Mouse (Mus musculus) gastrocnemius, postnatal 10 days (tissue): ENCODE data around the gene Tcf7l2. TPM values are rescaled to one million over a fixed set of nuclear protein-coding genes. Genes with fewer than 3 reads are reported as not detected.

Source experiments
- DNase-seq: peaks from one replicate; pipeline ENCODE4 v3.0.0; 2021; ENCODE audit warnings: mixed read lengths
- total RNA-seq, 2 experiments: library from RNA; stranded (reverse); gene quantifications; 2 replicates each; pipeline ENCODE4 v1.2.3; 2021

Tcf7l2 gene
- total RNA-seq, 2 experiments from 2014 or later, result 18.2 to 27.3 TPM

DNA sequence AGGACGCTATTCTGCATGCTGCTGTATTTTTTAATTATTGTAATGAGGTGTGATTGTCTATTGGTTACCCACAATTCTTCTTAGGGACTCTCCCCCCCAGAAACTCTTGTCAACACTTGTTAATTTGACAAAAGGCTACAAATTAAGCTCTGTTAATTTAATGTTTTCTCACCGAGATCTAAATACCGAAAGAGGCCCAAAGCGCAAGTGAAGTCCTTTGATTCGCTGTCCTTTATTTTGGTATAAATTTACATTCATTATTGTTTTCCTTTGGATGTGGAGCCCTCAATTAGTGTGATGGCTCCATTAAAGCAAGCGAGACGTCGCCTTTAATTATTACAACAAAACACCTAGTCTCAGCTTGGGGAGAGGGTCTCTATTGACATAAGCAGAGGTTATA is 170.3 kb downstream of the Tcf7l2 start:
- no peak for DNase-seq

DNA sequence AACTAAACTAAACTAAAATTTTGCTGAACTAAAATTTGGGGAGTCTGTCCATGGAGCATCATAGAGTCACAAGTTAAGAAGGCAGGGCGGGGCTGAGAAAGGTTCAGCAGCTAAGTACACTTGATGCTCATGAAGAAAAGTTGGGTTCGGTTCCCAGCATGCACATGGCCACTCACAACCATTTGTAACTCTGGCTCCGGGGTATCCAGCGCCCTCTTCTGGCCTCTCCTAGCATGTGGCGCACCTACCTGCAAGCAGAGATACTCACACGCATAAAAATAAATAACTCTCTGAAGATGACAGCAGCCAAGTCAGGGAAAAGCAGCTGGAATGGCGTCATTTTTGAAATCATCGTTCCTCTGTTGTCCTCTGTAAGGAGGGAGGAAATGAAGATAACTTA is 171.2 kb downstream of the Tcf7l2 start:
- DNase-seq, result no peak

DNA sequence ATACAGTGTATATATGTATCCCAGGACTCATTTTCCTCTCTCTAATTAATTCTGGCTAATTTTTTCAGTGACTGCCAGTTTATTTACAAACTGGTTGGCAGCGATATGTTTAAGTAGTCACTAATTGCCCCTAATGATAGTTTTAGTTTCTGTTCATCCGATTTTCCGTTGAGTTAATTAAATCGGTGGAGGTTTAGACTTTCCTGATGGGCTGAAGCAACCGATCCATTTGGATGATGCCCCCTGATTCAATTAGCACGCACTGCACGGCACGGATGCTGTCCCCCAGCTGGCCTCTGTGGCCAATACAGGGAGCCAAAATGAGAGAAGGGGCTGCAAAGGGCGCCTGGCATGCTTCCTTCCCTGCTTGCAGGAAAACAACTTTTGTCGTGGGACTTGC is 172.0 kb downstream of the Tcf7l2 start:
- DNase-seq, result no peak

DNA sequence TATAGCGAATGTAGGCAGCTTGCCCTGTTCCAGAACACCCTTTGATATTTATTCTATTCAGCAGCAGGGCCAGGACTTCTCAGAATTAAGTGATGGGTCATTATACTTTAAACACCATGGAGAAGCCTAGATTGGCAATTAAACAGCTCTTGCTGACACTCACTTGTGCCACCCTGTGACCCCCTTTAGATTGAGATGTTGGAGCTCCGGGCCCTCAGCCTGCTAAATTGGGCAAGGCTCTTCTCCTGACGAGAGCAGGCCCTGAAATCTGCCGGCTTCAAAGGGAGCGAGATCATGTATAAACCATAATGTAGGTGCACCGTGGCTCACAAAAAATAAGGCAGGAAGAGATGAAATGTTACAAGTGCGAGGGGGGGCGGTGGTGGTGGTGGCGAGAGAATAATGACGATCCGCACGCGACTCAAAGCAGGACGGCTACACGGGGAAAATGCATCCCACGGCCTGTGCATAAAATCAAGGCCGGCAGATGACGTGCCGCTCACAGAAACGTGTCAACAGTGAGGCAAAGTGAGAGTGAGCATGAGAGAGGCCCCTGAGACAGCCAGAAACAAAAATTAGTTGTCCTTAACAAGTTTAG is 173.1 kb downstream of the Tcf7l2 start:
- no peak for DNase-seq

DNA sequence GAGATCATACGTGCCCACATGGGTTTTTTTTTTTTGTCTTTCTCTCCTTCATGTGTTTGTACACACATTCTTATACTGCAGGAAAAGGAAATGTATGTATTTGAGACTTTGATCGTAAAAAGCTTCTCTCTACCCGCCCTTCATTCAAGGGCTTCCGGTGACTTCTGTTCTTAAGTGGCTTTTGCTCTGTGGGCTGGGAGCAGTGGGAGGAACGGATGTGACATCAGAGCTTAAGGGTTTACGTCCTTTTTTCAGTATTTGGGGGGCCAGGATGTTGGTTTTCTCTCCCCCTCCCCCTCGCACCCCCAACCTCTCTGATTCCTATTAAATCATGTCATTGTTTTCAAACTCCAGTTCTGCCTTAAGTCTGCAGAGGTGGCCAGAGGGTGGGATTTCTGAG is 173.9 kb downstream of the Tcf7l2 start:
- DNase-seq, result no peak

DNA sequence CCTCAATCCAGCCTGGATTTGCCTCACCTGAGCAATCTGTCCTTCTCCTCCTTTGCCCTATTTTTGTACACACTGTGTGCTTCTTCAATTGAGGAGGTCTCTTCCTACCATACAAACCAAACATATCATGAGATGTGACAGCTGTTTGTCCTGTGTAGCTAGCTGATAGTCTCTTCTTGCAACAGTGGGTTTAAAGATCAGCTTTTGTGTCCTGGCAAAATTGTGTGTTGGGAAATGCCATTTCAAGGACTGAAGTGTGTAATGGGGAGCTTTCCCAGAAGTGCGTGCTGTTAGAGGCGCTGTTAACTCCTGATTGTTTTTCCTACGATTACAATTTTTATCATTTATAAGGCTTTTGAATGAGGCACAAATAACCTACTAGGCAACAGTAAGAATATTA is 174.6 kb downstream of the Tcf7l2 start:
- no peak for DNase-seq

DNA sequence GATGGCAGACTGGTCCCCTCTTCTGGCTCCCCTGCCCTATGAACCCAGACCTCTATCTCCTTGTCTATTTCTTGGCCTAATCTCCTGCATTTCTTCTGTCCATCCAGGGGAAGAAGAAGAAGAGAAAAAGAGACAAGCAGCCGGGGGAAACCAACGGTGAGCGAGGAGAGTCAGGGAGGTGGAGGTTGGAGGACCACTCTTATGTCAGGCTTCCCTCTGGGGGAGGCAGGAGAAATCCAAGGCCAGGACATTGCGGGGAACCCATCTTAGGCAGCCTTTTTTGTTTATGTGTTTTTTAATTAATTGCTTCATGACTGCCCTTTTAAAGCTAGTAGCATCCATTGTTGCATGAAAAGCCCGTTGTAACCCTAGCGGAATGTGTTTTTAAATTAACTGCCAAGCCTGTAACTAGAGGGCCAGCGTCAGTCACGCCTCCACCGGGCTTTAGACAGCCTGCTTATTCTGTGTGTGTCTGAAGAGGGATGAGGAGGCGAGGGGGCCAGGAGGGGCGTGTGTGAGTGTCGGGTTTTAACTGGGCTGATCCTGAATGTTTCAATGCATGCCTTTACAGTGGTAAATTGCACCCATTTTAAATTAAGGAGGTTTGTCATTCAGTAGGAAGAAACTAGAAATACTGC is 182.3 kb downstream of the Tcf7l2 start:
- no peak for DNase-seq

DNA sequence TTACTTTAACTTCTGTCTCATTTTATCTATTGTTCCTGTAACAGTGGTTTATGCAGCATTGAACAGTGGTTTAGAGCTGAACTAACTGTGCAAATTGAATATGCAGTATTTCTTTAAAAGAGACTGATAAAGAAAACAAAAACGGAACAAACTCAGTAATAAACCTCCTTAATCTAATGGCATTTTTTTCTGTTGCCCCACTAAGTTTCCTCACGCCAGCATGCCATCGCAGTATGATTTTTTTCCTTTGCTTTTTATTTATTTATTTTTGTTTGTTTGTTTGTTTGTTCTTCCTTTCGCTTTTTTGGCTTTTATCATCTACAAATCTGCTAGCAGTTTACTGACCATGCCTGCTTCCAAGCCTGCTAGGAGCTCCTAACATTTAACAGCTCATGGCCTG is 183.2 kb downstream of the Tcf7l2 start:
- no peak for DNase-seq

DNA sequence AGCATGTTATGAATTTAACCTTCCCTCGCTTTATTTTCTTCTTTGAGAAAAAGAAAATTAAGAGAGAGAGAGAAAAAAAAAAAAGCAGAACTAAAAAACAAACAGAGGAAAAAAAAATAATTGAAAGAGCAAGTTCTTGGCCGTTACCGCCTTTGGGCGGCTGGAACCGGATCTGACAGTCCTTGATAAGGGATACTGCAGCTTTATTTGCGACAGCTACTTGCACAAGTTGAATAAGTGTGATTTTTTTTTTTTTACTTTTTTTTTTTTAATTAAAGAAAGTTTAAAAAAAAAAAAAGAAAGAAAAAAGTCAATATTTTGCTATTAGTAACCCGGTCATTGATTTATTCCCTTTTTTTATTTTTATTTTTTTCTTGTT is 183.8 kb downstream of the Tcf7l2 start:
- DNase-seq, result no peak

DNA sequence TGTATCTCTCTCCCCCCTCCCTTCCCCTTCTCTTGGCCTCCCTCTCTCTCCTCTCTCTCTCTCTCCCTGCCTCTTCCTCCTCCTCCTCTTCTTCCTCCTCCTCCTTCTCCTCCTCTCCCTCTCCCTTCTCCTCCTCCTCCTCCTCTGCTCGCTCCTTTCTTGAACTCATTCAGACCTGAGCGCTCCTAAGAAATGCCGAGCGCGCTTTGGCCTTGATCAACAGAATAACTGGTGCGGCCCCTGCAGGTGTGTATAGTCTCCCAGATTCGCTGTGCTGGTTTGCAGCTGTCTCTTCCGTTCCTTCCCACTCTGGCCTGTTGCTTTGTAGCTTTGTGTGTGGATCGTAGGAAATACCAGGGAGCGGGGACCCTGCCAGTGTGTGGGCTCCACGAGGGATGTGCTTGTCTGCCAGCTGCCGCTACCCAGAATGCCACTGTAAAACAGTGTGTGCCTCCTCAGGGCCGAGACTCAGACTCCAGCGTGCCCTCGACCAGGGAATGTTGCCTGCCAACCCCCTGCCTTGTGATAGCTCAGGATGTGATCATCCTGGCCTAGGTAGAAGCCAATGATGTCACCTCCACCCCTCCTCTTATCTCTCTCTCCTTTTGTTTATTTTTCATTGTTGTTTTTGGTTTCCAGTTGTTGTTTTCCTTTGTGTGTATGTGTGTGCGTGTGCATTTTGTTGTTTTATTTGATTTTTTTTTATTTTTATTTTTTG is 184.3 kb downstream of the Tcf7l2 start:
- no peak for DNase-seq

DNA sequence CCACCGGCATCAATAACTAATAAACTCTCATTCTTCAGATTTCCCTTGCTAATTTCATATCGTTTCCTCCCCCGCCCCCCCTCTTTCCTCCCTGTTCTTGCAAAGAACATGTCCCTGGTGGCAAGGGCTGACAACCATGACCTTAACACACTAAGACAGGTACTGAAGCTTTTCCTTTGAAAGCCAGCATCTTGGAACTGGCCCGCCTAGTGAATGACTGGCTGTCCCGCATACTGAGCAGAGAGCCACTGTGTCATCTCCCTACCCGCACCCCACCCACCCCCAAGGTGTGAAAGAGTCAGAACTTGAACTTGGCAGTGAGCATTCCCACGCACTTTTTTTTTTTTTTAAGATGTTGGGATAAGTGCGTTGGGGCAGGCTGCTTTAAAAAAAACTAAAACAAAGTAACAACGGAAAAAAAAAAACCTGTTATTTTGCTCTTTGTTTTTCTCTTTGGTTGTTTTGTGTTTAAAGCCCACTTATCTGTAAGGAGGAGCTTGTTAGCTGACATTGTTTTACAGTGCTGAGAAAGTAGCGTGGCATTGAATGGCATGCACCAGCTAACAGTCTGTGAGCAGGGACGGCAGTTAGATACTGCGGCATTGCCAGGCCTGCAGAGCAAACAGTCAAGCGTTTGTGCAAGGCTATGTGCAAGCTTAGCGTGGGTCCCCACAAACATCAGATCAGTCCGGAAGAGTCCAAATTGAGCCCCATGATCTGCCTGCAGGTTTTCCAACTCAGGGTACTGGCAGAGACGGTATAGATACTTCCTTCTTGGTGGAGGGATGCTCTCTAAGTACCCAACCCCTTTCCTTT is 185.4 kb downstream of the Tcf7l2 start:
- DNase-seq, result no peak

DNA sequence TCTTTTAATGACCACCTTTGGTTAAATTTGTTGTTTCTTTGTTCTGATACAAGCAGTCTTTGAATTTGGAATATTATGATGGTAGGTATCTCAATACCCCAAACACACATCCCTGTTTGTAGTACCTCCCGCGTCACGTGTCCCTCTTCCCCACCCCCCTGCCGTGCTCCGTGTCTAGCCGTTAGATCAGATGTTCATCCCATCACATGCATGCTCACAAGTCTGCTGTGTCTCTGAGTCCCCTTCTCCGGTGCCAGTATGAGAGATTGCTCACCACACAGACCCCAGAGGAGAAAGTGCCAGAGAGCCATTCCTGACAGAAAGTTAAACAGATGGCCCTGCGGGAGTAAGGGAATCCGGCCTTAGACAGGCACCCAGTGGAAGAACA is 186.0 kb downstream of the Tcf7l2 start:
- DNase-seq, result no peak

DNA sequence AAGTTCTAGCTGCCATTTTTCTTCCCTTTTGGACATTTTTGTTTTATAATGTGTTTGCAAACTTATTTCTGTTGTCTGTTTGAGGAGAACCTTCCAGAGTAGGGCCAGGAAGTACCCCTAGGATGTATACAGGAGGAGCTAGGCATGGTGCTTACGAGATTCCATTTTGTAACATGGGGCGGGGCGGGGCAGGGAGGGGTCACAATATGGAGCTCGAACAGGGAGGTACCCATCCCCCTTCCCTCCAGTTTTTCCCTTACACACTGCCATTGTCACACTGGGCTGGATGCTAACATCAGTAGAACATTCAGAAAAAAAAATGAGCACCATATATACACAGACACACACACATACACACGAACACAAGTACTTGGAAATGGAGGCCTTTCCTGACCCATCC is 187.1 kb downstream of the Tcf7l2 start:
- DNase-seq, result no peak

DNA sequence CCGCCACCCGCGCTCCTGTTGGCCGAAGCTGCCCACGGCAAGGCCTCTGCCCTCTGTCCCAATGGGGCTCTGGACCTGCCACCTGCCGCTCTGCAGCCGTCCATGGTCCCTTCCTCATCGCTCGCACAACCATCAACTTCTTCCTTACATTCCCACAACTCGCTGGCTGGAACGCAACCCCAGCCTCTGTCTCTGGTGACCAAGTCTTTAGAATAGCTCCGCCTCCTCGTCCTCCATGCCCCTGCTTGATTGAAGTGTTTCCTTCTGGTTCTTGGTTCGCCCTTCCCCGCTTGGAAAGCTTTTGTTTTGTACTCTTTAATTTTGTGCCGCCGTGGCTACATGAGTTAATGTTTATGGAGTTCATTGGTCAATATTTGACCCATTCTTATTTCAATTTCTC is 190.0 kb downstream of the Tcf7l2 start:
- no peak for DNase-seq

DNA sequence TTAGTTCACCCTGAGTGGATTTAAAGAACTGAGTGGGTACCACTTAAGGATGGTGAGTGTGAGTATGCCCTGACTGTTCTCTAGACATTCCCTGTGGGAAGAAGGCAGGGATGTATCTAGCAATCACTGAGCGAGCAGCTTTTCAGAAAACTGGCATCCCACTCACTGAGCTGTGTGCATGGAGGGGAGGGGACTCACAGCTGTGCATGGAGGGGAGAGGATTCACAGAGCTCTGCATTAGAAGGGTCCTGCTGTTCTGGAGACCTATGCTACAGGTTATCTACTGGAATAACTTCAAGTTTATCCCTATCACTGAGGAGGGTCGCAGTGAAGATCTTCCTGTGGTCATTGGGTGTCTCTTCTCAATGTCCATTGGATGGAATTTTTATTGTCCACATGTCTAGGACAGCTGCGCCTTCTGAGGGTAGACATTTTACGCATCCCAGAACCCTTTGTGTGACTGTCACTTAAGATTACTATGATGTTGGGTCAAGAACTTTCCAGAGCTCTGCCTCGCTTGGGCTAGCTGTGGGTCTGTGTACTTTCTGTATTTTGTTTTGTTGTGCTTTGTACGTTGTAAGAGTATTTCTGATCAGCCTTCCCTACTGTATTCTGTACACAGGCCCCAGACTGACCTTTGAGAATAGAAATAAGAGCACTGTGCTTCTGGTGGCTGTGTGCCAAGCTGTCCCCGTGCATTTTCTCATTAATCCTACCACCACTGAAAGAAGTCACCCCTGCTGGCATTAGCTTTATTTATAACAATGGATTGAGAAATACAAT is 192.5 kb downstream of the Tcf7l2 start:
- no peak for DNase-seq

DNA sequence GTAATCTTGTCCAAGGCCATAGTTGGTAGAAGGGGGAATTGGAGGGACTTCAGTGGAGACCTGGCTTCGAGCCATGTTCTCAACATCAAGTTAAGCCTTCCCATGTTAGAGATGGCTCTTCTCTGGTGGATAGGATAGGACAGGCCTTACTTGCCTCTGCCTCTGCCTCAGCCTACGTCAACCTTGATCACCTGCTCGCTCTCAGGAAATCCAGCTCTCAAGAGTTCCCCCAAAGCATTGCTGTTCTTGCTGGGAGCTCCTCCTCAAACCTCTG is 193.0 kb downstream of the Tcf7l2 start:
- no peak for DNase-seq

DNA sequence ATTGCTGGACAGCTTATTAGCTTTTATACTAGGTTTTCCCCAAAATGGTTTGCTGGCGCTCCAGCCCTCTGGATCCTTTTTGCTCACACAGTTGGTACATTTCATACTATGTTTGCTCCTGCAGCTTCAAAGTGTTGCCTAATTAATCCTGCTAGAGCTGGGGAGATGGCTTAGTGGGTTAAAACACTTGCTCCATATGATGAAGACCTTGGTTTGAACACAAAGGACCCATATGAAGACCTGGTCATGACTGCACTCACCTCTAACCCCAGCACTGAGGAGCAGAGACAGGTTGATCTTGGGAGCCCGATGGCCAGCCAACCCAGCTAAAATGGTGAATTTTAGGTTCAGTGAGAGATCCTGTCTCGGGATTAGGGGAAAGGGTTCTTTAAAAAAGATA is 195.4 kb downstream of the Tcf7l2 start:
- no peak for DNase-seq

DNA sequence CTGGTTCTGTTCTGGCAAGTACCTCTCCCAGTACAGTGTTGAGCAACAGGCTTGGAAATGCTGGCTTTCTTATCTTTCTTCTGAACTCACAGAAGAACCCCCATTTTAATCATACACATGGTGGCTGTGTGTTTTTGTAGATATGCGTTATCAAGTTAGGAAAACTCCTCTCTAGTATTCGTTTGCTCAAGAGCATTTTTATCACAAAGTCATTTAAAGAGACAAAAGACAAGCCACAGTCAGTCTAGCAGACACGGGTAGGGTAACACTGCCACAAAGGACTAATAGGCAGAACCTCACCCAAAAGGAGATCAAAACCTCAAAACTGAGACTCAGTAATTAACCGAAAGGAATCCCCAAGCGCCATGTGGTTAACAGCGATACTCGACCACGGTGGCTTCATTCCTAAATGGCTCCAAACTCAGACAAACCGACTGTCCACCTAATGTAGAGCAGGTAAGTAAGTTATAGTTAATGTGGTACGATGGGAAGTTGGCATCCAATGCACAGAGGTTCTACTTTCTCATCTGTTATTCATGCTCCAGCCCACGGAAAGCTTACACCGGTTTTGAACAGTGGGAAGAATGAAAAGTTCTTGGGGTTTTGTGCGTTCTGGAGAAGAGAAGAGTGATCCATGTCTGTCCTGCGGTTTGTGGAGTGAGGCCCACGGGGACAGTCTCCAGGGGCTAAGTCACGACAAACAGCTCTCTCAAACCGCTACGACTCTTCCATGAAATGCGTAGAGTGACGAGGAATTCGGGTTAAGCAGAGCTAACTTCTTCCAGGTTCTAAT is 196.8 kb downstream of the Tcf7l2 start:
- DNase-seq, result no peak

DNA sequence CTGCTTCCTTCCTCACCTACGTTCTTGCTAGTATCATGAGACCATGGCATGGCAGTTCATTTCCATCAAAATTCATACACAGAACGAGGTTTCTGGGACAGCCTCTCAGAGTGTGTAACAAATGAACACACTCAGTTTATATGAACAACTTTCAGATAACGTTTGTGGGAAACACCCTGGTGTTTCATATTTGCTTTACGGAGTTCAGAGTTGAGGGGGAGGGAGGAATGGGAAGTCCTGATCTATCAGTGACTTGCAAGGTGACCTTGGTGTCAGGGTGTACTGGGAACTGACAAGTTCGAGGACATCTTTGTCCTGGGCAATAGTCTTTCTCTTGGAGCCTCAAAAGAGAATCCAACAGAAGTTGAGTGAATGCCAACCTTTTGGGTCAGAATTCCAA is 197.5 kb downstream of the Tcf7l2 start:
- DNase-seq, result no peak

DNA sequence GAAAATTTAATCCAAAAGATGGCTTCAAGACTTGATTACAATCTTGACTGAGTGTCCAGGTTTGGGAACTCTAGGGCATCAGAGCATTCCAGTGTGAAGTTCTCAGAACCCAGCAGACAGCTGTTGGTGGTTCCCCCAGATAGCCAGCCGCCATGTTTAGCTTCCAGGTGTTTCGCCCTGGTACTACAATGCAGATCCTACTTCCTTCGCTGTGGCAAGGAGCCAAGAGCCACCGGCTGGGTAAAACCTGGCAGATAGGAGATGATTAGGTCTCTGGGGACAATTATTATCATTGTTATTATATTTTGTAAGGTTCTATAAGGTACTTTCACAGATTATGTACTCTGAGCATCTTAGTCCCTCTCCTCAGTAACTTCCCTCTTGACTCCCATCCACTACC is 198.1 kb downstream of the Tcf7l2 start:
- DNase-seq, result no peak

DNA sequence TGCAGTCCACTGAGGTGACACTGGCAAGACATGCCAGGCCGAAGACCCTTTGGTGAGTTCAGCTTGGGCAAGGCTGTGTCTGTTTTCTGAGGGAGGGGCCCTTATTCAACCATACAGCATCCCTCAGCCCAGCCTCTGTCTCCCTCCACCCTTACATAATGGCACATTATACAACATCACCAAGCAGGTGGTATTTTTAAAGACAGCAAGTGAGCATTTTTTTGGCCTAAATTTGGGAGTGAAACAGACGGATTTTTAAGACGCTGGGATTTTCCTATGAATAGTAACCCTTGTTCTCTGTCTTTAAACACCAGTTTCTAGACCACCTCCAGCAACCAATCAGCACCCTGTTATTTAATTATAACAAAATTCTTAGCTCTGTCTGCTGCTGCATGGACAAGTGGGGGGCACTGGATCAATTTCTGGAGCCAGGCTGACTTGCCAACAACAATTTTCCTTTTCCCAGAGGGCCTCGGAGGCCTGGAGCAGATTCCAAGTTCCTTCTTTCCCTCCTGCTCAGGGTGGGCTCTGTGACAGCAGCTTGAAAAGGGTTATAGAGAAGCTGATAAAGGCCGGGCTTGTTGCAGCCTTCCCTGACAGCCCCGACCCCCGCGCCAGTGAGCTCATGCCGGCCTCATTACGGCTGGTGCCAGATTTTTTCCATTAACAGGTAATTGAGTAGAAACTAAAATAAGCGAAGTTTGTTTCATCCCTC is 199.1 kb downstream of the Tcf7l2 start:
- DNase-seq, result no peak
